Mouse (Mus musculus) ES-Bruce4 (cell line): ENCODE measurements at regions not wholly inside any gene's neighbourhood (a gene's known extent, or its start where the extent isn't known, plus 50 kb on each side); places are given as distances from the start of the nearest gene placed in this dataset.

ENCODE experiments used
- H3K27ac ChIP-seq: 2 replicates; pipeline ENCODE4 v1.5.1; 2012; ENCODE audit warnings: low read length, inconsistent platforms; ENCODE audit not compliant: insufficient read depth
- H3K27me3 ChIP-seq: 2 replicates; pipeline ENCODE4 v1.6.1; 2012; ENCODE audit warnings: mild to moderate bottlenecking, low read length, inconsistent platforms; ENCODE audit not compliant: control insufficient read depth, poor library complexity, insufficient read depth, severe bottlenecking
- H3K36me3 ChIP-seq: 2 replicates; pipeline ENCODE4 v1.6.1; 2012; ENCODE audit warnings: inconsistent platforms, mild to moderate bottlenecking, low read length, moderate library complexity; ENCODE audit not compliant: control insufficient read depth, poor library complexity, insufficient read depth, severe bottlenecking
- H3K4me1 ChIP-seq: one replicate; pipeline ENCODE4 v1.8.1; 2011; ENCODE audit warnings: low read length; ENCODE audit not compliant: control insufficient read depth, insufficient read depth
- H3K4me3 ChIP-seq: 2 replicates; pipeline ENCODE4 v1.5.1; 2011; ENCODE audit warnings: low read depth, mild to moderate bottlenecking, low read length
- H3K9ac ChIP-seq: 2 replicates; pipeline ENCODE4 v1.6.1; 2012; ENCODE audit warnings: low read depth, mild to moderate bottlenecking, inconsistent platforms; ENCODE audit not compliant: poor library complexity, severe bottlenecking
- H3K9me3 ChIP-seq: replicated peaks from 2 replicates; pipeline ENCODE4 v1.6.1; 2012; ENCODE audit warnings: mild to moderate bottlenecking, low read length, inconsistent platforms; ENCODE audit not compliant: control insufficient read depth, poor library complexity, insufficient read depth, severe bottlenecking
- CTCF ChIP-seq: IDR thresholded peaks from one replicate; pipeline ENCODE4 v1.8.1; 2011; ENCODE audit warnings: low read depth, low read length
- EP300 ChIP-seq: IDR thresholded peaks from 2 replicates; pipeline ENCODE4 v1.6.1; 2011; ENCODE audit warnings: low read depth, low read length; ENCODE audit not compliant: insufficient read depth
- POLR2A ChIP-seq: IDR thresholded peaks from one replicate; pipeline ENCODE4 v1.8.1; 2011; ENCODE audit warnings: low read length; ENCODE audit not compliant: insufficient read depth

- Histone ChIP-seq H3K9ac (no peak overlapping the region), H3K27me3 (no peaks in the 10 kb centered on the region), H3K36me3 (no peaks in the 10 kb centered on the region), H3K27ac (no peak overlapping the region), H3K4me3 (no peak overlapping the region), H3K9me3 (no peaks in the 10 kb centered on the region), H3K4me1 (peaks cover 4% of the 10 kb centered on the region)
- TF ChIP-seq CTCF (no peak), EP300 (no peak), POLR2A (no peak)
Observed at GRCm38 (mm10) chr14:99456555-99456954, 158.1 kb downstream of the Klf5 start.

GRCm38 (mm10) chr14:99457573-99457972, 159.1 kb downstream of the Klf5 start:
- Histone ChIP-seq H3K27me3 (no peaks in the 10 kb centered on the region), H3K27ac (no peak overlapping the region), H3K4me1 (peaks cover 4% of the 10 kb centered on the region), H3K36me3 (no peaks in the 10 kb centered on the region), H3K4me3 (no peak overlapping the region), H3K9ac (no peak overlapping the region), H3K9me3 (no peaks in the 10 kb centered on the region)
- TF ChIP-seq CTCF, result no peak
- TF ChIP-seq EP300, result peak; percentile 60

- Histone ChIP-seq H3K4me1 (no peaks in the 10 kb centered on the region), H3K27ac (no peak overlapping the region), H3K27me3 (no peaks in the 10 kb centered on the region), H3K4me3 (no peak overlapping the region), H3K36me3 (no peaks in the 10 kb centered on the region), H3K9me3 (no peaks in the 10 kb centered on the region), H3K9ac (no peak overlapping the region)
- TF ChIP-seq POLR2A (no peak), EP300 (no peak), CTCF (no peak)
Observed at GRCm38 (mm10) chr14:99472111-99472510, 173.6 kb downstream of the Klf5 start.

GRCm38 (mm10) chr14:99475271-99475670, 176.8 kb downstream of the Klf5 start:
- Histone ChIP-seq H3K36me3 (no peaks in the 10 kb centered on the region), H3K27me3 (no peaks in the 10 kb centered on the region), H3K4me1 (no peaks in the 10 kb centered on the region), H3K9me3 (no peaks in the 10 kb centered on the region), H3K27ac (no peak overlapping the region), H3K9ac (no peak overlapping the region), H3K4me3 (no peak overlapping the region)
- TF ChIP-seq EP300 (no peak), POLR2A (no peak), CTCF (no peak)

GRCm38 (mm10) chr14:99480325-99481077, 182.0 kb downstream of the Klf5 start:
- TF ChIP-seq POLR2A (no peak), EP300 (no peak), CTCF (no peak)
- H3K9me3 ChIP-seq, result no peaks in the 10 kb centered on the region
- no peak overlapping the region for H3K4me3 ChIP-seq

GRCm38 (mm10) chr14:99487981-99488380, 189.5 kb downstream of the Klf5 start:
- no peaks in the 10 kb centered on the region for H3K4me1 ChIP-seq
- no peaks in the 10 kb centered on the region for H3K9me3 ChIP-seq
- H3K27ac ChIP-seq, result no peak overlapping the region
- no peak overlapping the region for H3K4me3 ChIP-seq
- TF ChIP-seq EP300, result no peak
- no peak for TF ChIP-seq CTCF
- no peak for TF ChIP-seq POLR2A
- no peaks in the 10 kb centered on the region for H3K36me3 ChIP-seq
- no peaks in the 10 kb centered on the region for H3K27me3 ChIP-seq
- H3K9ac ChIP-seq, result no peak overlapping the region

More at GRCm38 (mm10) chr14:99480325-99481077, 182.0 kb downstream of the Klf5 start:
- no peak overlapping the region for H3K27ac ChIP-seq
- no peaks in the 10 kb centered on the region for H3K27me3 ChIP-seq
- H3K9ac ChIP-seq, result no peak overlapping the region
- H3K36me3 ChIP-seq, result no peaks in the 10 kb centered on the region
- no peaks in the 10 kb centered on the region for H3K4me1 ChIP-seq
